Mouse (Mus musculus) bone marrow macrophage, adult 2 months (primary cell): ENCODE results near the gene Susd1. TPM values are rescaled to one million over a fixed set of nuclear protein-coding genes. Genes with fewer than 3 reads are reported as not detected.

Experiments used
- H3K27ac ChIP-seq: 2 replicates; pipeline ENCODE4 v1.5.1; 2012; ENCODE audit warnings: low read depth, low read length; ENCODE audit not compliant: insufficient read depth
- H3K4me1 ChIP-seq: 2 replicates; pipeline ENCODE4 v1.6.1; 2012; ENCODE audit warnings: low read length; ENCODE audit not compliant: control insufficient read depth, insufficient read depth
- H3K4me3 ChIP-seq: 2 replicates; pipeline ENCODE4 v1.5.1; 2012; ENCODE audit warnings: mild to moderate bottlenecking, low read length, moderate library complexity; ENCODE audit not compliant: insufficient read depth
- CTCF ChIP-seq: IDR thresholded peaks from 2 replicates; pipeline ENCODE4 v1.5.1; 2012; ENCODE audit warnings: low read depth, mild to moderate bottlenecking, low read length, moderate library complexity
- POLR2A ChIP-seq: IDR thresholded peaks from 2 replicates; pipeline ENCODE4 v1.6.1; 2012; ENCODE audit warnings: mild to moderate bottlenecking, low read depth, low read length, borderline replicate concordance
- polyA plus RNA-seq: library from polyadenylated mRNA; stranded (reverse); fragments of >200 nt; gene quantifications from 2 replicates; pipeline ENCODE4 v1.2.4, GENCODE M21; 2012; ENCODE audit not compliant: missing spikeins, insufficient read depth, insufficient read length

The Susd1 gene
- polyA plus RNA-seq, 1 experiment: 18.1 TPM

- no peak overlapping the region for H3K27ac ChIP-seq
- peaks cover 7% of the 10 kb centered on the region for H3K4me1 ChIP-seq
- no peak overlapping the region for H3K4me3 ChIP-seq
- TF ChIP-seq CTCF: no peak
- TF ChIP-seq POLR2A: no peak
These were observed 157.6 kb downstream of the Susd1 start for GRCm38 (mm10) chr4:59280876-59281275.

DNA sequence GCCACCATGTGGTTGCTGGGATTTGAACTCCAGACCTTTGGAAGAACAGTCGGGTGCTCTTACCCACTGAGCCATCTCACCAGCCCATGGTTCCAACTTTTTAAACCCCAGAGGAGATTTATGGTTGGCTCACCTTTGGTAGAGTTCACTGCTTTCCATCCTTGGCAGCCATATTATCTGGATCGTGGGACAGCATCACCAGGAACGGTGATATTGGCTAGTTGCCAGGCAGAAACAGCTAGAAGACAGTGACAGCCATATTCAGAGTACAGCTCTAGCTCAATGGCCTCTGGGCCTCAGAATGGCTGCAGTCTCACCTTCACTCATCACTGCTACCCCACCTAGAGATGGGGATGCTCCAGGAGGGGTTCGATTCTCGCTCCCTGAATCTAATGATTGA is 159.3 kb downstream of the Susd1 start:
- Histone ChIP-seq H3K27ac (no peak overlapping the region), H3K4me3 (no peak overlapping the region), H3K4me1 (peaks cover 13% of the 10 kb centered on the region)
- no peak for TF ChIP-seq CTCF
- TF ChIP-seq POLR2A: no peak

DNA sequence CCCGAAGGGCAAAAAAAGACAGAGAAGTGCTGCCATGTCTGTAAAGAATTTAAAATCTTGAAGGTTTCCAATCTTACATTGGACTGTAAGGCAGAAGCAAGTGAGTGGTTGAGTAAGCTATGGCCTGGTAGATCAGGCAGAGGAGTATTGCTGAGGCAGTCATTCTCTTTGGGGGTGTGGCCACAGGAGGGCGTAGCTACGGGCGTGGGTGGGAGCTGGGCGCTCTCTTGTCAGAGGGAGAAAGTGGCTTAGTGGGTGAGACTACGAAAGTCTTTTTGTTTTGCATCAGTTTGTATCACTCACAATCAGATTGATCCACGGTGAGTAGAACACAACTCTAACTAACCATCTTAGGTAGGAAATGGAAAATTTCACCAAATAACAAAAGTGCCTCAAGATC is 160.0 kb downstream of the Susd1 start:
- Histone ChIP-seq H3K4me1 (peaks cover 15% of the 10 kb centered on the region), H3K27ac (no peak overlapping the region), H3K4me3 (no peak overlapping the region)
- no peak for TF ChIP-seq CTCF
- no peak for TF ChIP-seq POLR2A

DNA sequence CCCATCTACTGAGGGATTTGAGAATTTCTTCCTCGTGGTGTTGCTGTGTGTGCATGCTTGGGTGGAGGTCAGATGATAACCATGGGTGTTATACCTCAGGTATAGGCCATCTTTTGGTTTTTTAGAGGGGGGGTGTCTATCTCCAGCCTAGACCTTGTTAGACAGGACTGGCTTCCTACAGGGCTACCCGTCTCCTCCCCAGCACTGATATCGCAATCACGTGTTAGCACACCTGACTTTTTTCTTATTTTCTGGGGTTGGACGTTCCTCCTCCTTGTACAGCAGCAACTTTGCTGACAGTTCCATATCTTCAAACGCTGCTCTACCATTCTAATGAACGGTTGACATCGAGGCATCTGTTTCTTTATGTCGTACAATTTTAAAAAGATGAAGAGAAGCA is 160.5 kb downstream of the Susd1 start:
- H3K4me1 ChIP-seq: peaks cover 15% of the 10 kb centered on the region
- TF ChIP-seq CTCF (no peak), POLR2A (no peak)
- no peak overlapping the region for H3K27ac ChIP-seq

GRCm38 (mm10) chr4:59275956-59276355 is 162.5 kb downstream of the Susd1 start:
- H3K27ac ChIP-seq: no peak overlapping the region
- no peak overlapping the region for H3K4me3 ChIP-seq
- TF ChIP-seq CTCF (no peak), POLR2A (no peak)
- H3K4me1 ChIP-seq: peaks cover 15% of the 10 kb centered on the region

More for the DNA sequence above, 160.5 kb downstream of the Susd1 start:
- no peak overlapping the region for H3K4me3 ChIP-seq

GRCm38 (mm10) chr4:59275494-59275893 is 162.9 kb downstream of the Susd1 start:
- H3K27ac ChIP-seq: no peak overlapping the region
- TF ChIP-seq POLR2A: no peak
- no peak for TF ChIP-seq CTCF
- H3K4me3 ChIP-seq: no peak overlapping the region
- peaks cover 12% of the 10 kb centered on the region for H3K4me1 ChIP-seq

GRCm38 (mm10) chr4:59274136-59274535 is 164.3 kb downstream of the Susd1 start:
- H3K27ac ChIP-seq: no peak overlapping the region
- no peak overlapping the region for H3K4me3 ChIP-seq
- H3K4me1 ChIP-seq: peaks cover 12% of the 10 kb centered on the region
- TF ChIP-seq POLR2A (no peak), CTCF (no peak)

GRCm38 (mm10) chr4:59273342-59273741 is 165.1 kb downstream of the Susd1 start:
- TF ChIP-seq CTCF (no peak), POLR2A (no peak)
- H3K4me1 ChIP-seq: peaks cover 12% of the 10 kb centered on the region
- H3K4me3 ChIP-seq: no peak overlapping the region
- H3K27ac ChIP-seq: no peak overlapping the region

- H3K4me3 ChIP-seq: no peak overlapping the region
- TF ChIP-seq CTCF: no peak
- no peak for TF ChIP-seq POLR2A
- H3K27ac ChIP-seq: peak overlapping the region; percentile 49
- H3K4me1 ChIP-seq: peaks cover 38% of the 10 kb centered on the region
These were observed 172.8 kb downstream of the Susd1 start for GRCm38 (mm10) chr4:59265631-59266030.

- H3K27ac ChIP-seq: peak overlapping the region; percentile 49
- no peak overlapping the region for H3K4me3 ChIP-seq
- TF ChIP-seq POLR2A: no peak
- H3K4me1 ChIP-seq: peaks cover 42% of the 10 kb centered on the region
These were observed 173.3 kb downstream of the Susd1 start for GRCm38 (mm10) chr4:59265182-59265581.

Other genes starting within 250 kb of the Susd1 start
- gene Ugcg, start 249.4 kb downstream of the Susd1 start, polyA plus RNA-seq: 22.3 and 24.0 TPM in 2 replicates
- gene Ptbp3, start 110.7 kb upstream of the Susd1 start, polyA plus RNA-seq: 139 and 159 TPM in 2 replicates
- gene Hsdl2, start 142.9 kb upstream of the Susd1 start, polyA plus RNA-seq: 17.1 and 24.6 TPM in 2 replicates
- gene E130308A19Rik, start 187.6 kb upstream of the Susd1 start, polyA plus RNA-seq: 2.2 and 3.9 TPM in 2 replicates